Mouse (Mus musculus): ENCODE results near the gene Tex37. TPM values are rescaled to one million over a fixed set of nuclear protein-coding genes. Genes with fewer than 3 reads are reported as not detected.

The Tex37 gene
- polyA plus RNA-seq, 1 experiment: 0.85 TPM

GRCm38 (mm10) chr6:70880714-70881304 lies 37.9 kb downstream of the Tex37 start:
- DNase-seq (ENCODE audit: low read depth): no peak

GRCm38 (mm10) chr6:70875017-70875416 lies 43.7 kb downstream of the Tex37 start:
- DNase-seq (ENCODE audit: low read depth): no peak

GRCm38 (mm10) chr6:70874035-70874775 lies 44.5 kb downstream of the Tex37 start:
- DNase-seq (ENCODE audit: low read depth): no peak

- no peak for DNase-seq (ENCODE audit: low read depth)
Measured at GRCm38 (mm10) chr6:70872570-70872969, 46.2 kb downstream of the Tex37 start.

GRCm38 (mm10) chr6:70872128-70872527 lies 46.6 kb downstream of the Tex37 start:
- no peak for DNase-seq (ENCODE audit: low read depth)

- DNase-seq (ENCODE audit: low read depth): no peak
Measured at GRCm38 (mm10) chr6:70871511-70871980, 47.2 kb downstream of the Tex37 start.

GRCm38 (mm10) chr6:70867297-70867696 lies 51.4 kb downstream of the Tex37 start:
- no peak for DNase-seq (ENCODE audit: low read depth)

GRCm38 (mm10) chr6:70866761-70867160 lies 52.0 kb downstream of the Tex37 start:
- no peak for DNase-seq (ENCODE audit: low read depth)

- DNase-seq (ENCODE audit: low read depth): no peak
Measured at GRCm38 (mm10) chr6:70864285-70864684, 54.4 kb downstream of the Tex37 start.

Other genes starting within 250 kb of the Tex37 start
- gene Rpia, start 126.7 kb downstream of the Tex37 start, polyA plus RNA-seq (2012; rRNA removed): 13.1 and 15.4 TPM in 2 replicates
- gene Eif2ak3, start 74.4 kb downstream of the Tex37 start, polyA plus RNA-seq (2012; rRNA removed): 20.2 and 21.4 TPM in 2 replicates
- gene Foxi3, start 37.6 kb upstream of the Tex37 start, polyA plus RNA-seq (2012; rRNA removed): not detected in 2 replicates
- 19.5 and 20.4 TPM in 2 replicates for gene Thnsl2, start 225.5 kb upstream of the Tex37 start, polyA plus RNA-seq (2012; rRNA removed)

Measured in gonadal fat pad, adult 2 months (tissue).